Mouse (Mus musculus) subcutaneous adipose tissue, adult 2 months (tissue): ENCODE results near the gene Pnmal2. TPM values are rescaled to one million over a fixed set of nuclear protein-coding genes. Genes with fewer than 3 reads are reported as not detected.

Source experiments
- polyA plus RNA-seq: library from polyadenylated mRNA; depleted of rRNA; stranded (reverse); fragments of >200 nt; gene quantifications from 2 replicates; pipeline ENCODE4 v1.2.3, GENCODE M21; 2012; ENCODE audit warnings: low replicate concordance; rRNA removed

Pnmal2 gene
- 0.36 and 3.8 TPM in 2 replicates for polyA plus RNA-seq

GRCm38 (mm10) chr7:16944061-16944807, at the start of gene Pnmal2:
Gene Pnmal2, plus strand, starts transcription at chr7:16944682.

GRCm38 (mm10) chr7:16906281-16906680, 38.2 kb upstream of the Pnmal2 start, which contains the start of gene Ptgir:
Gene Ptgir, plus strand, starts transcription at chr7:16906490.

GRCm38 (mm10) chr7:16924037-16924834, 20.2 kb upstream of the Pnmal2 start, which contains the start of gene Calm3:
Gene Calm3, minus strand, starts transcription at chr7:16924114.

GRCm38 (mm10) chr7:16959539-16960187, 15.2 kb downstream of the Pnmal2 start, which contains the start of gene Pnmal1:
Gene Pnmal1, plus strand, starts transcription at chr7:16959679.

GRCm38 (mm10) chr7:16982859-16983568, 38.5 kb downstream of the Pnmal2 start, which contains the start of gene Gm42372:
Gene Gm42372, plus strand, starts transcription at chr7:16983086.

GRCm38 (mm10) chr7:16992451-16992807, 47.9 kb downstream of the Pnmal2 start, which contains the start of gene Ccdc8:
Gene Ccdc8, plus strand, starts transcription at chr7:16992708.

Other genes with a start within 250 kb of the Pnmal2 start
- gene Ceacam9, start 222.8 kb upstream of the Pnmal2 start, polyA plus RNA-seq = not detected in 2 replicates
- 367 and 369 TPM in 2 replicates for gene Ap2s1, start 206.3 kb upstream of the Pnmal2 start, polyA plus RNA-seq
- 610 and 2,049 TPM in 2 replicates for gene Slc1a5, start 163.3 kb upstream of the Pnmal2 start, polyA plus RNA-seq
- 135 and 201 TPM in 2 replicates for gene Strn4, start 128.8 kb upstream of the Pnmal2 start, polyA plus RNA-seq
- gene Fkrp, start 128.0 kb upstream of the Pnmal2 start, polyA plus RNA-seq = 22.2 and 44.9 TPM in 2 replicates
- gene Prkd2, start 101.8 kb upstream of the Pnmal2 start, polyA plus RNA-seq = 45.3 and 48.4 TPM in 2 replicates
- gene Dact3, start 69.4 kb upstream of the Pnmal2 start, polyA plus RNA-seq = 6.1 and 84.2 TPM in 2 replicates
- gene Gng8, start 52.9 kb upstream of the Pnmal2 start, polyA plus RNA-seq = 6.5 and 30.5 TPM in 2 replicates
- 9.8 and 12.6 TPM in 2 replicates for gene Ptgir, start 38.2 kb upstream of the Pnmal2 start, polyA plus RNA-seq
- gene Calm3, start 20.6 kb upstream of the Pnmal2 start, polyA plus RNA-seq = 196 and 348 TPM in 2 replicates
- gene Pnmal1, start 15.0 kb downstream of the Pnmal2 start, polyA plus RNA-seq = 0.13 TPM in 1 of 2 replicates, not detected in the other
- 0.03 TPM in 1 of 2 replicates, not detected in the other for gene Gm42372, start 38.4 kb downstream of the Pnmal2 start, polyA plus RNA-seq
- gene Ccdc8, start 48.0 kb downstream of the Pnmal2 start, polyA plus RNA-seq = 3.2 and 13.5 TPM in 2 replicates
- 129 and 161 TPM in 2 replicates for gene Ppp5c, start 83.2 kb downstream of the Pnmal2 start, polyA plus RNA-seq
- gene Hif3a, start 117.7 kb downstream of the Pnmal2 start, polyA plus RNA-seq = 0.85 and 1.6 TPM in 2 replicates
- not detected in 2 replicates for gene Psg16, start 129.4 kb downstream of the Pnmal2 start, polyA plus RNA-seq
- not detected in 2 replicates for gene Ceacam3, start 205.6 kb downstream of the Pnmal2 start, polyA plus RNA-seq